Mouse (Mus musculus) heart, adult 2 months (tissue): ENCODE data around the gene Qrsl1.
A peak's percentile ranks its signal among the peaks of the same experiment; 100 is the strongest.

Experiments
- CTCF ChIP-seq: fragments of 200-600 bp; IDR thresholded peaks from 2 replicates; pipeline ENCODE4 v1.8.1; 2022; ENCODE audit warnings: antibody characterized with exemption, mild to moderate bottlenecking, moderate library complexity
- EP300 ChIP-seq: fragments of 200-500 bp; IDR thresholded peaks from 2 replicates; pipeline ENCODE4 v1.6.1; 2011; ENCODE audit warnings: low read depth, low read length, control low read depth; ENCODE audit not compliant: insufficient read depth

DNA sequence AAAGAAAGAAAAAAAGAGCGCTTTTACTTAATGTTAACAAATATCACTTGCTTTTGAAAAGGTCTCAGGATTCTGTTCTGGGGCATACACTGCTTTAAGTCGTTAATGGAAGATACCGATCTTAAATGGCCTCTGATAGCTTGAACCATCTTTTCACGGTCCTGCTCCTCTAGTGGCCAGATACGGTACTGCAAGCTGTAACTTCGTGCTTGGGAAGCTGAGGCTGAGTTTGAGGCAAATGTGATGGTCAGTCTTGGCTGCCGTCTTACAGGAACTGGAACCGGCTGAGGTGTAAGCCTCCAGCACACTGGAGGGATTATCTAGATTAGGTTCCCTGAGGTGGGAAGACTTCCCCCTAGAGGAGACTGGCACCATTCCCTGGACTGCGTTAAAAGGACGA, 30.8 kb downstream of the Qrsl1 start:
- TF ChIP-seq CTCF (peak; percentile 96), EP300 (0 out of 2 replicates have a peak, but pooled peaks have one; percentile 7)
